Mouse (Mus musculus): ENCODE measurements around the gene C1qc.

DNA sequence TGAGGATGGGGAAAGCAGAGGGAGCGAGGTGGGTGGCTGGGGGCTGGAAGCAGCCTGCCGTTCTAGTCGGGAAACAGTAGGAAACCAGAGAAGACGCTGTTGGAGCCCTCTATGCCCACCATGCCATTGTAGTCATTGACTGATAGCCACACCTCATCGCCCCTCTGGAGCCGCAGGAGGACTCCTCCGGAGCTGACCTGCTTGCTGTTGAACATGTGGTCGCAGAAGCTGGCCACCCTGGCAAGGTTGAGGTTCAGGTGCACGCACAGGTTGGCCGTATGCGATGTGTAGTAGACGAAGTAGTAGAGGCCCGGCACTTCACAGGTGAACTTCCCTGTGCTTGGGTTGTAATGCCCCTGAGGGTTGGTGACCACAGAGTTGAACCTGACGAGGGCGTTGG, 2.9 kb downstream of the C1qc start:
- TF ChIP-seq GATA1 (IDR thresholded peaks at IDR 0.05; ENCODE audit: low read length): no peak
- no peak for TF ChIP-seq TAL1 (IDR thresholded peaks at IDR 0.05; ENCODE audit: low read length)
